Mouse (Mus musculus) erythroblast, embryonic 14.5 days (primary cell): Measurements from ENCODE around the gene Prkcg.

ENCODE experiments used
- GATA1 ChIP-seq: IDR thresholded peaks from 2 replicates; pipeline ENCODE4 v1.6.1; 2012; ENCODE audit warnings: low read length, inconsistent platforms, mixed read lengths
- TAL1 ChIP-seq: IDR thresholded peaks from 3 replicates; pipeline ENCODE4 v1.6.1; 2012; ENCODE audit warnings: low read length, inconsistent platforms, mixed read lengths

- TF ChIP-seq GATA1 (no peak), TAL1 (no peak)
These were observed 24.5 kb upstream of the Prkcg start for GRCm38 (mm10) chr7:3264390-3265022.
